Mouse (Mus musculus): ENCODE measurements around the gene Gys1.
"Not testable (repeated sequence)": the region's sequence is repeated elsewhere in the genome, so short reads cannot be mapped to it uniquely, and the experiment has no call there.

DNA sequence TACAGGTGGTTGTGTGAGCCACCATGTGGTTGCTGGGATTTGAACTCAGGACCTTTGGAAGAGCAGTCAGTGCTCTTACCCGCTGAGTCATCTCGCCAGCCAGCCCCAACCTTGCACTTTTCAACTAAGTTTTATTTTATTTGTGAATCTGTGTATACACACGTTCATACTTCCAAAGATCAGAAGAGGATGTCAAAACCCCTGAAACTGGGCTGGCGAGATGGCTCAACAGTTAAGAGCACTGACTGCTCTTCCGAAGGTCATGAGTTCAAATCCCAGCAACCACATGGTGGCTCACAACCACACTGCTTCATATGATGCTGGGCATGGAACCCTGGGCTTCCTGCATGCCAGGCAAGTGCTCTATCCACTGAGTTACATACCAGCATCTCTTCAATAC, 50.3 kb downstream of the Gys1 start:
- TF ChIP-seq ZNF384 (IDR thresholded peaks at IDR 0.05; ENCODE audit: low read depth, low read length); EP300 (IDR thresholded peaks at IDR 0.05; ENCODE audit: low read length); MEF2A (IDR thresholded peaks at IDR 0.05; ENCODE audit: borderline replicate concordance, low read depth, low read length); E2F4 (IDR thresholded peaks at IDR 0.05; ENCODE audit: insufficient replicate concordance, low read depth, low read length); NELFE (IDR thresholded peaks at IDR 0.05; ENCODE audit: low read depth, low read length); POLR2A (IDR thresholded peaks at IDR 0.05; ENCODE audit: low read depth, low read length); CTCF (conservative IDR thresholded peaks at IDR 0.05 in 1 of 2, IDR thresholded peaks at IDR 0.05 in 1 of 2; ENCODE audit: low read depth in 2 of 2, low read length in 2 of 2); POLR2AphosphoS2 (IDR thresholded peaks at IDR 0.05; ENCODE audit: low read depth, low read length); MXI1 (IDR thresholded peaks at IDR 0.05; ENCODE audit: low read depth, low read length); UBTF (IDR thresholded peaks at IDR 0.05; ENCODE audit: low read depth, low read length); JUND (conservative IDR thresholded peaks at IDR 0.05; ENCODE audit: low read depth, low read length): not testable (repeated sequence)

Data from CH12.LX (cell line).